Mouse (Mus musculus) ES-E14 (cell line): ENCODE measurements around the gene Tns1.

Source experiments
- CHD2 ChIP-seq: IDR thresholded peaks from 2 replicates; pipeline ENCODE4 v1.6.1; 2014; ENCODE audit warnings: mild to moderate bottlenecking, low read depth, low read length, inconsistent platforms
- HCFC1 ChIP-seq: IDR thresholded peaks from 2 replicates; pipeline ENCODE4 v1.6.1; 2012; ENCODE audit warnings: low read length, inconsistent platforms, borderline replicate concordance; ENCODE audit not compliant: insufficient read depth
- MAFK ChIP-seq: IDR thresholded peaks from 2 replicates; pipeline ENCODE4 v1.6.1; 2014; ENCODE audit warnings: mild to moderate bottlenecking, low read depth, low read length, inconsistent platforms; ENCODE audit not compliant: insufficient read depth

- no peak for TF ChIP-seq CHD2
- TF ChIP-seq MAFK, result no peak
- TF ChIP-seq HCFC1, result no peak
Observed at GRCm38 (mm10) chr1:74025651-74026226, 98.5 kb downstream of the Tns1 start.
